Mouse (Mus musculus) liver, embryonic 14.5 days (tissue): ENCODE measurements around the gene Ppl.

Source experiments
- CTCF ChIP-seq: IDR thresholded peaks from 2 replicates; pipeline ENCODE4 v1.5.1; 2016; ENCODE audit warnings: antibody characterized with exemption, low read depth, control low read depth
- EP300 ChIP-seq: IDR thresholded peaks from 2 replicates; pipeline ENCODE4 v1.6.1; 2016; ENCODE audit warnings: antibody characterized with exemption, low read depth

- no peak for TF ChIP-seq EP300
- no peak for TF ChIP-seq CTCF
These were observed 8.7 kb downstream of the Ppl start for GRCm38 (mm10) chr16:5123476-5123875.
